Mouse (Mus musculus): ENCODE measurements at regions not wholly inside any gene's neighbourhood (a gene's known extent, or its start where the extent isn't known, plus 50 kb on each side); places are given as distances from the start of the nearest gene placed in this dataset.

DNA sequence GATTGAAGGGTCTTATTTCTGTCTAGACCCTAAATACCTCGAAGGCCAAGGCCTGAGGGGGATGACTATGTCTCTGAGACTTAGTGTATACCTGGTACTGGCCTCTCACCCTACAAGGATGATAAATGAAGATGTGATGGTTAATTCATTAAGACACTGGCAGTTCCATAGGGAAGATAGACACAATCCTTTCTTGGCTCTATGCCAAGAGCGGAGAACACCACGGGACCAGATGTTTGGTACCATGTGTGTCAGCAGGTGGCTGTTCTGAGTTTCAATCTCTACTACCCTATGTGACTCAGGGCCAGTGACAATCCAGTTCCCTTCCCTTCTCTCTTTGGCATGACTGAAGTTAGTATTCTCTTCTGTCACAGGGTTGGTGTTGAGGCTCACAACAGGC lies 1185.2 kb upstream of the A1bg start:
- 94% methylated on average over 3 of the region's 3 CpGs for WGBS

GRCm38 (mm10) chr15:62106518-62106975 lies 1183.7 kb upstream of the A1bg start:
- ATAC-seq (ENCODE audit: insufficient number of reproducible peaks, low FRiP score, low TSS enrichment, low read depth) (peak; percentile 60; the same call in 1 of the 2 replicates), DNase-seq (ENCODE audit: low spot score) (peak; percentile 53)
- H3K9me3 ChIP-seq (ENCODE audit: control insufficient read depth, low read length): no peaks in the 10 kb centered on the region
- no peak overlapping the region for H3K9ac ChIP-seq (ENCODE audit: low read length)
- H3K27ac ChIP-seq (replicated peaks; ENCODE audit: low read depth, low read length): no peak overlapping the region
- H3K4me3 ChIP-seq (ENCODE audit: low read depth, low read length): no peak overlapping the region
- H3K27me3 ChIP-seq (ENCODE audit: control insufficient read depth, insufficient read depth, low read length): no peaks in the 10 kb centered on the region
- H3K4me2 ChIP-seq (ENCODE audit: low read depth, severe bottlenecking): no peak overlapping the region
- H3K4me1 ChIP-seq (ENCODE audit: control insufficient read depth, insufficient read depth, low read length): peaks cover 4% of the 10 kb centered on the region; the same call in 1 of the 2 replicates
- WGBS: 37% methylated on average over 5 of the region's 5 CpGs
- H3K36me3 ChIP-seq (ENCODE audit: control insufficient read depth, insufficient read depth, low read length): no peaks in the 10 kb centered on the region

More for the DNA sequence above, 1185.2 kb upstream of the A1bg start:
- DNase-seq (ENCODE audit: low spot score): no peak
- H3K4me2 ChIP-seq (ENCODE audit: low read depth, severe bottlenecking): no peak overlapping the region
- no peaks in the 10 kb centered on the region for H3K9me3 ChIP-seq (ENCODE audit: control insufficient read depth, low read length)
- H3K9ac ChIP-seq (ENCODE audit: low read length): no peak overlapping the region
- H3K27me3 ChIP-seq (ENCODE audit: control insufficient read depth, insufficient read depth, low read length): no peaks in the 10 kb centered on the region
- no peak overlapping the region for H3K4me3 ChIP-seq (ENCODE audit: low read depth, low read length)
- H3K4me1 ChIP-seq (ENCODE audit: control insufficient read depth, insufficient read depth, low read length): peaks cover 4% of the 10 kb centered on the region; the same call in 1 of the 2 replicates
- H3K27ac ChIP-seq (replicated peaks; ENCODE audit: low read depth, low read length): no peak overlapping the region
- no peaks in the 10 kb centered on the region for H3K36me3 ChIP-seq (ENCODE audit: control insufficient read depth, insufficient read depth, low read length)
- ATAC-seq (ENCODE audit: insufficient number of reproducible peaks, low FRiP score, low TSS enrichment, low read depth): no peak

DNA sequence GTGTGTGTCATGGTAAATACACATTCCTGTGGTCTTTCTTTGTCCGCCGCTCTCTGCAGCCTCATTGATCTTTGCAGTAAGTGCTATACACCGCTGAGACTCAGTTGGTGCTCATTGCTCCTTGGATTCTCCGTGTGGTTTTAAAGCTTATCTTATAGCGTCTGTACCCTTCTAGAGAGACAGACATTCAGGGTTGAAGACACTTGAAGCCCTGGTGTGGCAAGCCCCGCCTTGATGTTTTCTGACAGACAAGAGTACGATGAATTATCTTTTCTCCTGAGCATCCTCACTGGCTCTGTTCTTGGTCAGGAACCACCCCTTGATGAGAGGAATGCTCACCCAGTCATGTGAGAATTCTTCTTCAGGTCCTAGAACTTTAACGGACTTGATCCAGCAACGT lies 1182.7 kb upstream of the A1bg start:
- Histone ChIP-seq H3K9me3 (ENCODE audit: control insufficient read depth, low read length) (no peaks in the 10 kb centered on the region), H3K27ac (replicated peaks; ENCODE audit: low read depth, low read length) (no peak overlapping the region), H3K4me1 (ENCODE audit: control insufficient read depth, insufficient read depth, low read length) (peaks cover 4% of the 10 kb centered on the region; the same call in 1 of the 2 replicates), H3K27me3 (ENCODE audit: control insufficient read depth, insufficient read depth, low read length) (no peaks in the 10 kb centered on the region), H3K4me2 (ENCODE audit: low read depth, severe bottlenecking) (no peak overlapping the region), H3K9ac (ENCODE audit: low read length) (no peak overlapping the region), H3K36me3 (ENCODE audit: control insufficient read depth, insufficient read depth, low read length) (no peaks in the 10 kb centered on the region), H3K4me3 (ENCODE audit: low read depth, low read length) (no peak overlapping the region)
- DNase-seq (ENCODE audit: low spot score): no peak
- WGBS: 80% methylated on average over 9 of the region's 9 CpGs
- ATAC-seq (ENCODE audit: insufficient number of reproducible peaks, low FRiP score, low TSS enrichment, low read depth): no peak

DNA sequence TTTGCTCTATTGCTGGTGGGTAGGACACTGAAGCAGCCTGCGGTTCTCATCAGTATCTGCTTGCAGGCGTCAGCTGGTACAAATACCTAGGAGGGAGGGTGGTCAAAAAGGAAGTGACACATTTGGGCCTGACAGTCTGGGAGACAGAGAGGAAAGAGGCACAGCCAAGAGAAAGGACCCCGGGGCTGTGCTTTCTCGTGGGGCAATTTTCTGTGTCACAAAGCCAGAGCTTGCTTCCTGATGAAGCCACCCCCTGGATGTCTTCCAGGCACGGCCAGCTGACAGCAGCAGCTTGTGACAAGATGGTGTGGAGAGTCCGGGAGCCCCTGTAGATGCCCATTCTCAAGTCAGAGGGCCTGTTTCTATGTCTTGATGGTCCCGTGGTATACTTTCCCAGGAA lies 1181.8 kb upstream of the A1bg start:
- no peak overlapping the region for H3K27ac ChIP-seq (replicated peaks; ENCODE audit: low read depth, low read length)
- H3K9ac ChIP-seq (ENCODE audit: low read length): no peak overlapping the region
- peaks cover 4% of the 10 kb centered on the region; the same call in 1 of the 2 replicates for H3K4me1 ChIP-seq (ENCODE audit: control insufficient read depth, insufficient read depth, low read length)
- no peak for DNase-seq (ENCODE audit: low spot score)
- no peak overlapping the region for H3K4me2 ChIP-seq (ENCODE audit: low read depth, severe bottlenecking)
- H3K4me3 ChIP-seq (ENCODE audit: low read depth, low read length): no peak overlapping the region
- no peaks in the 10 kb centered on the region for H3K27me3 ChIP-seq (ENCODE audit: control insufficient read depth, insufficient read depth, low read length)
- no peak for ATAC-seq (ENCODE audit: insufficient number of reproducible peaks, low FRiP score, low TSS enrichment, low read depth)
- no peaks in the 10 kb centered on the region for H3K36me3 ChIP-seq (ENCODE audit: control insufficient read depth, insufficient read depth, low read length)
- no peaks in the 10 kb centered on the region for H3K9me3 ChIP-seq (ENCODE audit: control insufficient read depth, low read length)
- WGBS: 46% methylated on average over 7 of the region's 7 CpGs

DNA sequence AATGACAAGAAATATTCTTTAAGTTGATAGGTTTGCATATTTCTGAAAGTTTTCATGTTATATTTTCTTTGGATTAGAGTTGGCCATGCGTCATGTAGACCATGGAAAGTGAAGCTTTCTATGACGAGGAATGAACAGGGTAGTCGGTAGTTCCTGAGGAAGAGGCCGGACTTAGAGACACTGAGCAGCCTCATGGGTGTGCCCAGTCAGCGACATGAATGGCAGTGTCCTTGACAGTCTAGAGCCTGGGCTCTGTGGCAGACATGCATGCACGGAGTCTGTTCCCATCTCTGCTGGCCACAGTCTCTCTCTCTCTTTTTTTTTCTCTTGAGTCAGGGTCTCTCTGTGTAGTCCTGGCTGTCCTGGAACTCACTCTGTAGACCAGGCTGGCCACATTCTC lies 1176.9 kb upstream of the A1bg start:
- H3K4me1 ChIP-seq (ENCODE audit: control insufficient read depth, insufficient read depth, low read length): no peaks in the 10 kb centered on the region
- H3K4me2 ChIP-seq (ENCODE audit: low read depth, severe bottlenecking): no peak overlapping the region
- no peak overlapping the region for H3K27ac ChIP-seq (replicated peaks; ENCODE audit: low read depth, low read length)
- no peak overlapping the region for H3K4me3 ChIP-seq (ENCODE audit: low read depth, low read length)
- no peak for DNase-seq (ENCODE audit: low spot score)
- 98% methylated on average over 6 of the region's 6 CpGs for WGBS
- no peak for ATAC-seq (ENCODE audit: insufficient number of reproducible peaks, low FRiP score, low TSS enrichment, low read depth)
- H3K9ac ChIP-seq (ENCODE audit: low read length): no peak overlapping the region
- no peaks in the 10 kb centered on the region for H3K9me3 ChIP-seq (ENCODE audit: control insufficient read depth, low read length)
- no peaks in the 10 kb centered on the region for H3K36me3 ChIP-seq (ENCODE audit: control insufficient read depth, insufficient read depth, low read length)
- no peaks in the 10 kb centered on the region for H3K27me3 ChIP-seq (ENCODE audit: control insufficient read depth, insufficient read depth, low read length)

- no peaks in the 10 kb centered on the region for H3K4me1 ChIP-seq (ENCODE audit: control insufficient read depth, insufficient read depth, low read length)
- no peaks in the 10 kb centered on the region for H3K36me3 ChIP-seq (ENCODE audit: control insufficient read depth, insufficient read depth, low read length)
- no peak overlapping the region for H3K4me3 ChIP-seq (ENCODE audit: low read depth, low read length)
- H3K4me2 ChIP-seq (ENCODE audit: low read depth, severe bottlenecking): no peak overlapping the region
- H3K9me3 ChIP-seq (ENCODE audit: control insufficient read depth, low read length): no peaks in the 10 kb centered on the region
- no peaks in the 10 kb centered on the region for H3K27me3 ChIP-seq (ENCODE audit: control insufficient read depth, insufficient read depth, low read length)
- ATAC-seq (ENCODE audit: insufficient number of reproducible peaks, low FRiP score, low TSS enrichment, low read depth): no peak
- DNase-seq (ENCODE audit: low spot score): no peak
- H3K27ac ChIP-seq (replicated peaks; ENCODE audit: low read depth, low read length): no peak overlapping the region
- WGBS: 40% methylated on average over 15 of the region's 16 CpGs
- no peak overlapping the region for H3K9ac ChIP-seq (ENCODE audit: low read length)
Measured at GRCm38 (mm10) chr15:62098791-62099660, 1176.2 kb upstream of the A1bg start.

DNA sequence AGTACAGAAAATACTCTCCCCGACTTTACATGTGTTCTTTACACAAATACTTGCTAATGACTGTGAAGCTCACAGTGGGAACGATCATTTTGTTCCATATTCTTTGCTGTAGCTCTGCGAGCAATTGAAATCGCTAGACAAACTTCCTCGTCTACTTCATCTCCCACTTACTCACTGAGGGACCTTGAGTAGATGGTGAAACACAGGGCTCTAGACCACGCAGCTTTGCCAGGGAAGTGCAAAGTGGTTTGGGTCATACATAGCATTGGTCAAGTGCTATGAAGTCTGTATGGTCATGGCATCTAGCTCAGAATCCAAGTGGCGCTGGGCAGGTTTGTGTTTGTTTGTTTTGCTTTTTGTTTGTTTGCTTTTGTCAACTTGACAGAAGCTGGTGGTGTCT lies 1174.0 kb upstream of the A1bg start:
- H3K9me3 ChIP-seq (ENCODE audit: control insufficient read depth, low read length): no peaks in the 10 kb centered on the region
- no peak for DNase-seq (ENCODE audit: low spot score)
- no peak overlapping the region for H3K9ac ChIP-seq (ENCODE audit: low read length)
- no peak for ATAC-seq (ENCODE audit: insufficient number of reproducible peaks, low FRiP score, low TSS enrichment, low read depth)
- H3K4me3 ChIP-seq (ENCODE audit: low read depth, low read length): no peak overlapping the region
- 86% methylated on average over 7 of the region's 7 CpGs for WGBS
- H3K27ac ChIP-seq (replicated peaks; ENCODE audit: low read depth, low read length): no peak overlapping the region
- no peaks in the 10 kb centered on the region for H3K27me3 ChIP-seq (ENCODE audit: control insufficient read depth, insufficient read depth, low read length)
- H3K4me1 ChIP-seq (ENCODE audit: control insufficient read depth, insufficient read depth, low read length): no peaks in the 10 kb centered on the region
- H3K36me3 ChIP-seq (ENCODE audit: control insufficient read depth, insufficient read depth, low read length): no peaks in the 10 kb centered on the region
- H3K4me2 ChIP-seq (ENCODE audit: low read depth, severe bottlenecking): no peak overlapping the region

DNA sequence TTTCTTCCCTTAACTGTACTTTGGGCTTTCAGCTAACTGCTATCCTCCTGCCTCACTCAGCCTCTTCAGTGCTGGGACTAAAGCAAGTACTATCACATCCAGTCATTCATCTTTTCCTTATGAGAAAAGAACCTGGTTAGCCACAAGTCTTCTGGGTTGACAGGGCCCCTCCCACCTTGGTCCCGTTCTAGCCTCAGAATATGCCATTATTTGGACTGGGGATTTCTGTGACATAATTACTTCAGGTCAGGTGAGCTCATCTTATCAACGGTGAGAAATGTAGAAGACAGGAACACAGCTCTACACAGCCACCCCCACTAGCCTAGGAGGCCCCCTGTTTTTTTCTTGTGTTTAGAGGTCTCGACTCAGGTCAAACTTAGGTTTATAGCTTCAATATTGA lies 1172.4 kb upstream of the A1bg start:
- 84% methylated on average over 3 of the region's 3 CpGs for WGBS
- ATAC-seq (ENCODE audit: insufficient number of reproducible peaks, low FRiP score, low TSS enrichment, low read depth): no peak
- Histone ChIP-seq H3K4me2 (ENCODE audit: low read depth, severe bottlenecking) (no peak overlapping the region), H3K36me3 (ENCODE audit: control insufficient read depth, insufficient read depth, low read length) (no peaks in the 10 kb centered on the region), H3K4me3 (ENCODE audit: low read depth, low read length) (no peak overlapping the region), H3K9ac (ENCODE audit: low read length) (no peak overlapping the region), H3K4me1 (ENCODE audit: control insufficient read depth, insufficient read depth, low read length) (no peaks in the 10 kb centered on the region), H3K27ac (replicated peaks; ENCODE audit: low read depth, low read length) (no peak overlapping the region), H3K9me3 (ENCODE audit: control insufficient read depth, low read length) (no peaks in the 10 kb centered on the region), H3K27me3 (ENCODE audit: control insufficient read depth, insufficient read depth, low read length) (no peaks in the 10 kb centered on the region)
- no peak for DNase-seq (ENCODE audit: low spot score)
